Mouse (Mus musculus): ENCODE results near the gene Klra9. TPM values are rescaled to one million over a fixed set of nuclear protein-coding genes. Genes with fewer than 3 reads are reported as not detected.
"Not testable (repeated sequence)": the region's sequence is repeated elsewhere in the genome, so short reads cannot be mapped to it uniquely, and the experiment has no call there.

The Klra9 gene
- polyA plus RNA-seq (2014; fragmentation: Nextera tagmentation; extraction: Ambion mirVana): not detected in 2 replicates

DNA sequence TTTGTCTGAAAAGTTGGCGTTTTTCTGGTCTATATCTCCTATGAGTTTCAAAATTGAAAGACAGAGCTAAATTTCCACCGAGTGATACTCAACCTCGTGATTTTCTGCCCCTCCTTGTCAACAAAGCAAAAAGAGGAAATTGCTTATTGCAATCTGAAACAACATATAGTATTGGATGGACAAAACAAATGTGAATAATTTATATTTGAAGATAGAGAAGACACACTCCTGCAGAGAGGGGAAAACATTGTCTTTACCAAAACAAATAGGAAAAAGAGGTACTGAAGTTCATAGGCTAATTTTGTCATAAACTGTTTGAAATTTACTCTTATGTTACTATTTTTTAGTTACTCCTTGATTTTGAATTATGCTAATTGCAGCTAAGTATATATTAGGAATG lies at the start of gene Klra9:
Klra9 (minus strand) TSS at position 101 of the 400 bp plus-strand sequence.
- not testable (repeated sequence) for H3K4me3 ChIP-seq (ENCODE audit: low read depth, low read length); ATAC-seq; H3K9ac ChIP-seq (ENCODE audit: low read length); H3K27me3 ChIP-seq (replicated peaks; ENCODE audit: control insufficient read depth, insufficient read depth, low read length); H3K4me2 ChIP-seq (ENCODE audit: low read length); H3K4me1 ChIP-seq (ENCODE audit: control insufficient read depth, insufficient read depth, low read length); H3K9me3 ChIP-seq (replicated peaks; ENCODE audit: control insufficient read depth, low read length); DNase-seq (ENCODE audit: low spot score); H3K27ac ChIP-seq (ENCODE audit: low read depth, low read length); H3K36me3 ChIP-seq (ENCODE audit: control insufficient read depth, insufficient read depth, low read length)
- 63% methylated on average over 3 of the region's 3 CpGs for WGBS

DNA sequence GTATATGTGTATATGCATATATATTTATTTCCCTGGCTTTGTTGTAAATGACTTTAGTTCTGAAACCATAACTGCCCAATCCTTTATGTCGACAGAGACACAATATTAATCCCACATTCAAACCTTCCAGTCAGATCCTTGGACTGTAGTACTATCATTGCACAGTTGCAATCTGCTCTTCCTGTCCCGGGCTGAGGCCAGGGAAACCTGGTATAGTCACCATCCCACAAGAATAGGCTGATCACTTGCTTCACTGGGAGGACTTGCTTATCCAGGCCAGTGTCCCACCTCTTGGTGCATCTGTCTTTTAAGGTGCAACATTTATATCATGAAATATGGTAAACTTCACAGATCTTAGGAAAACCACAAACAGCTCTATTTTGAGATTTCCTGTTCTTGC lies 44.6 kb upstream of the Klra9 start:
- Histone ChIP-seq H3K4me3 (ENCODE audit: low read depth, low read length) (no peak overlapping the region), H3K36me3 (ENCODE audit: control insufficient read depth, insufficient read depth, low read length) (no peaks in the 10 kb centered on the region), H3K4me2 (ENCODE audit: low read length) (no peak overlapping the region), H3K27ac (ENCODE audit: low read depth, low read length) (no peak overlapping the region), H3K9ac (ENCODE audit: low read length) (no peak overlapping the region), H3K4me1 (ENCODE audit: control insufficient read depth, insufficient read depth, low read length) (no peaks in the 10 kb centered on the region), H3K9me3 (replicated peaks; ENCODE audit: control insufficient read depth, low read length) (no peaks in the 10 kb centered on the region; the same call in 1 of the 2 replicates), H3K27me3 (replicated peaks; ENCODE audit: control insufficient read depth, insufficient read depth, low read length) (no peaks in the 10 kb centered on the region)
- ATAC-seq (no peak), DNase-seq (ENCODE audit: low spot score) (no peak)
- WGBS: 57% methylated on average over 2 of the region's 2 CpGs

DNA sequence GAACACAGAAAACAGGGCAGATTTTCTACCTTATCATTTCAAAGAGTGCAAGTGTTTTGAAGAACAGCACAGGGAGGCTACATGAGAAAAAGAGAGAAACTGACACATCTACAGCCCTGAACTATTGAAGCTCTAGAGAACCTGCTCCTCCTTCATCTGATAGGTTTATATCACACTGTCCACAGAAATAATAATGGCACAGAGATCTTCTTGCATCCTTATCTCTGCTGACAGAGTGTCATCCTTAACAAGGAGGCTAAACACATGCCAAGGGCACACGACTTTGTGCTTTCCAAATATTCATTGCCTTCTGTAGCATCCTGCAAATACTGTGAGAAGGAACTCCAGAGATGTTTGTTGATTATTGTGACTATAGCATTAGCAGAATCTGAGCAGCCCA lies 43.7 kb upstream of the Klra9 start:
- 50% methylated on average over 1 of the region's 1 CpGs for WGBS
- DNase-seq (ENCODE audit: low spot score): no peak

DNA sequence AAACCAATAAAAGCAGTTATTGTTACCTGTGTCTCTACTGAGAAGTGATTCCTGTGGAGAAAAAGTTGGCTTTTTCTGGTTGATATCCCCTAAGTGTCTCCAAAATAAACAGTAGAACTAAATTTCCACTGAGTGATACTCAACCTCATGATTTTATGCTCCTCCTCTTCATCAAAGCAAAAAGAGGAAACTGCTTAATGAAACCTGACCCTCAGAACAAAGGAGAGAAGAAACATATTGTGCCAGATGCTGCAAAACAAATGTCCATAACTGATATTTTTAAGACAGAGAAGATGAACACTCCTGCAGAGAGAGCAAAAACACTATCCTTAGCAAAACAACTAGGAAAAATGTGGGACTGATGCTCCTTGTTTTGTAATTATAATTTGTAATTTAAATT lies 40.3 kb upstream of the Klra9 start, which contains the start of gene Klra7:
Klra7 (minus strand) TSS at position 101 of the 400 bp plus-strand sequence.
- no peaks in the 10 kb centered on the region for H3K36me3 ChIP-seq (ENCODE audit: control insufficient read depth, insufficient read depth, low read length)
- H3K9me3 ChIP-seq (replicated peaks; ENCODE audit: control insufficient read depth, low read length): no peaks in the 10 kb centered on the region; the same call in none of the 2 replicates
- H3K4me3 ChIP-seq (ENCODE audit: low read depth, low read length): no peak within 1 kb of the TSS
- H3K4me2 ChIP-seq (ENCODE audit: low read length): no peak within 1 kb of the TSS
- H3K4me1 ChIP-seq (ENCODE audit: control insufficient read depth, insufficient read depth, low read length): no peaks in the 10 kb centered on the region
- H3K9ac ChIP-seq (ENCODE audit: low read length): no peak within 1 kb of the TSS
- no peaks in the 10 kb centered on the region for H3K27me3 ChIP-seq (replicated peaks; ENCODE audit: control insufficient read depth, insufficient read depth, low read length)
- no peak within 1 kb of the TSS for H3K27ac ChIP-seq (ENCODE audit: low read depth, low read length)
- no peak for ATAC-seq
- DNase-seq (ENCODE audit: low spot score): no peak

More for the DNA sequence above, 43.7 kb upstream of the Klra9 start:
- Histone ChIP-seq H3K9ac (ENCODE audit: low read length) (no peak overlapping the region), H3K27me3 (replicated peaks; ENCODE audit: control insufficient read depth, insufficient read depth, low read length) (no peaks in the 10 kb centered on the region), H3K4me1 (ENCODE audit: control insufficient read depth, insufficient read depth, low read length) (no peaks in the 10 kb centered on the region), H3K36me3 (ENCODE audit: control insufficient read depth, insufficient read depth, low read length) (no peaks in the 10 kb centered on the region), H3K27ac (ENCODE audit: low read depth, low read length) (no peak overlapping the region), H3K4me2 (ENCODE audit: low read length) (no peak overlapping the region), H3K4me3 (ENCODE audit: low read depth, low read length) (no peak overlapping the region), H3K9me3 (replicated peaks; ENCODE audit: control insufficient read depth, low read length) (no peaks in the 10 kb centered on the region; the same call in 1 of the 2 replicates)
- ATAC-seq: no peak

DNA sequence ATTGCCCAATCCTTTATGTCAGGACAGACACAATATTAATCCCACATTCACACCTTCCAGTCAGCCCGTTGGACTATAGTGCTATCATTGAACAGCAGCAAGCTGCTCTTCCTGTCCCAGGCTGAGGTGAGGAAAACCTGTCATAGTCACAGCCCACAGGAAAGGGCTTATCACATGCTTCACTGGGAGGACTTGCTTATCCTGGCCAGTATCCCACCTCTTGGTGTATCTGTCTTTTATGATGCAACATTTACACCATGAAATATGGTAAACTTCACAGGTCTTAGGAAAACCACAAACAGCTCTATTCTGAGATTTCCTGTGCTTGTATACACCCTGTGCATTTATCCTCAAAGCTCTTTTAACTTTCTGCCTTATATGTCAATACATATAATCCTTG lies 4.5 kb upstream of the Klra9 start:
- H3K36me3 ChIP-seq (ENCODE audit: control insufficient read depth, insufficient read depth, low read length); H3K4me2 ChIP-seq (ENCODE audit: low read length); H3K27ac ChIP-seq (ENCODE audit: low read depth, low read length); DNase-seq (ENCODE audit: low spot score); H3K9ac ChIP-seq (ENCODE audit: low read length); H3K4me3 ChIP-seq (ENCODE audit: low read depth, low read length); H3K9me3 ChIP-seq (replicated peaks; ENCODE audit: control insufficient read depth, low read length); H3K4me1 ChIP-seq (ENCODE audit: control insufficient read depth, insufficient read depth, low read length); H3K27me3 ChIP-seq (replicated peaks; ENCODE audit: control insufficient read depth, insufficient read depth, low read length); ATAC-seq: not testable (repeated sequence)
- 100% methylated on average over 1 of the region's 1 CpGs for WGBS

DNA sequence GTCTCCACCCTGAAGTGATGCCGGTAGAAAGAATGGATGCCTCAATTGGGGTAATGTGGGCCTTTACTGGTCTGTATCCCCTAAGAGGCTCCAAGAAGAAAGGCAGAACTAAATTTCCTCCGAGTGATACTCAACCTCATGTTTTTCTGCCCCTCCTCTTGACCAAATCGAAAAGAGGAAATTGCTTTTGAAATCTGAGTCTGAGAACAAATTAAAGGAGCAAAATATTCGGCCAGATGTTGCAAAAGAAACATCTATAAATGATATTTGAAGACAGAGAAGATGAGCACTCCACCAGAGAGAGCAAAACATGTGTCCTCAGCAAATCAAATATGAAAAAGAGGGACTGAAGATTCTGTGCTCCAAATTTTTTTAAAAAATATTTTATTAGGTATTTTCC lies 63.1 kb downstream of the Klra9 start, which contains the start of gene Klra8:
Klra8 (minus strand) TSS at position 101 of the 400 bp plus-strand sequence.
- H3K9me3 ChIP-seq (replicated peaks; ENCODE audit: control insufficient read depth, low read length); H3K4me1 ChIP-seq (ENCODE audit: control insufficient read depth, insufficient read depth, low read length); H3K27ac ChIP-seq (ENCODE audit: low read depth, low read length); H3K36me3 ChIP-seq (ENCODE audit: control insufficient read depth, insufficient read depth, low read length); H3K27me3 ChIP-seq (replicated peaks; ENCODE audit: control insufficient read depth, insufficient read depth, low read length); ATAC-seq; H3K4me2 ChIP-seq (ENCODE audit: low read length); H3K9ac ChIP-seq (ENCODE audit: low read length); H3K4me3 ChIP-seq (ENCODE audit: low read depth, low read length); DNase-seq (ENCODE audit: low spot score): not testable (repeated sequence)
- 66% methylated on average over 4 of the region's 4 CpGs for WGBS

Other genes starting within 250 kb of the Klra9 start
- gene Klra6, start 166.2 kb downstream of the Klra9 start, polyA plus RNA-seq (2014; fragmentation: Nextera tagmentation; extraction: Ambion mirVana): not detected in 2 replicates
- gene Klra4, start 125.8 kb downstream of the Klra9 start, polyA plus RNA-seq (2014; fragmentation: Nextera tagmentation; extraction: Ambion mirVana): not detected in 2 replicates
- not detected in 2 replicates for gene Klra8, start 63.2 kb downstream of the Klra9 start, polyA plus RNA-seq (2014; fragmentation: Nextera tagmentation; extraction: Ambion mirVana)
- gene Klra7, start 40.2 kb upstream of the Klra9 start, polyA plus RNA-seq (2014; fragmentation: Nextera tagmentation; extraction: Ambion mirVana): not detected in 2 replicates
- not detected in 2 replicates for gene Klra10, start 88.8 kb upstream of the Klra9 start, polyA plus RNA-seq (2014; fragmentation: Nextera tagmentation; extraction: Ambion mirVana)
- not detected in 2 replicates for gene Klra3, start 144.5 kb upstream of the Klra9 start, polyA plus RNA-seq (2014; fragmentation: Nextera tagmentation; extraction: Ambion mirVana)
- gene Klra1, start 193.8 kb upstream of the Klra9 start, polyA plus RNA-seq (2014; fragmentation: Nextera tagmentation; extraction: Ambion mirVana): not detected in 2 replicates